Mouse (Mus musculus): ENCODE results near the gene Lmo4. TPM values are rescaled to one million over a fixed set of nuclear protein-coding genes. Genes with fewer than 3 reads are reported as not detected.

Lmo4 gene
- polyA plus RNA-seq, 1 experiment = 67.1 TPM

GRCm38 (mm10) chr3:144205351-144206153 lies 532 bp upstream of the Lmo4 start:
- Histone ChIP-seq H3K4me1 (ENCODE audit: control insufficient read depth, insufficient read depth, low read length) (peaks cover 8% of the 10 kb centered on the region), H3K4me3 (ENCODE audit: insufficient read depth, low read length) (peak overlapping the region; percentile 99), H3K27ac (ENCODE audit: insufficient read depth, low read depth, low read length) (peak overlapping the region; percentile 84)
- TF ChIP-seq POLR2A (IDR thresholded peaks at IDR 0.05; ENCODE audit: borderline replicate concordance, low read depth, low read length) = no peak
- no peak for TF ChIP-seq CTCF (IDR thresholded peaks at IDR 0.05; ENCODE audit: low read depth, low read length)

- Histone ChIP-seq H3K27ac (ENCODE audit: insufficient read depth, low read depth, low read length) (peak overlapping the region; percentile 79), H3K4me3 (ENCODE audit: insufficient read depth, low read length) (peak overlapping the region; percentile 99), H3K4me1 (ENCODE audit: control insufficient read depth, insufficient read depth, low read length) (peaks cover 19% of the 10 kb centered on the region)
- TF ChIP-seq POLR2A (IDR thresholded peaks at IDR 0.05; ENCODE audit: borderline replicate concordance, low read depth, low read length) (no peak), CTCF (IDR thresholded peaks at IDR 0.05; ENCODE audit: low read depth, low read length) (no peak)
Observed at GRCm38 (mm10) chr3:144203988-144204412, 1.0 kb downstream of the Lmo4 start.

- peak overlapping the region; percentile 28 for H3K27ac ChIP-seq (ENCODE audit: insufficient read depth, low read depth, low read length)
- peak overlapping the region; percentile 99 for H3K4me3 ChIP-seq (ENCODE audit: insufficient read depth, low read length)
- TF ChIP-seq POLR2A (IDR thresholded peaks at IDR 0.05; ENCODE audit: borderline replicate concordance, low read depth, low read length) (no peak), CTCF (IDR thresholded peaks at IDR 0.05; ENCODE audit: low read depth, low read length) (no peak)
- H3K4me1 ChIP-seq (ENCODE audit: control insufficient read depth, insufficient read depth, low read length) = peaks cover 19% of the 10 kb centered on the region
Observed at GRCm38 (mm10) chr3:144203259-144203987, 1.6 kb downstream of the Lmo4 start.

- Histone ChIP-seq H3K27ac (ENCODE audit: insufficient read depth, low read depth, low read length) (peak overlapping the region; percentile 73), H3K4me3 (ENCODE audit: insufficient read depth, low read length) (peak overlapping the region; percentile 99), H3K4me1 (ENCODE audit: control insufficient read depth, insufficient read depth, low read length) (peaks cover 19% of the 10 kb centered on the region)
- TF ChIP-seq CTCF (IDR thresholded peaks at IDR 0.05; ENCODE audit: low read depth, low read length) = no peak
- no peak for TF ChIP-seq POLR2A (IDR thresholded peaks at IDR 0.05; ENCODE audit: borderline replicate concordance, low read depth, low read length)
Observed at GRCm38 (mm10) chr3:144202574-144203258, 2.3 kb downstream of the Lmo4 start.

- Histone ChIP-seq H3K4me3 (ENCODE audit: insufficient read depth, low read length) (peak overlapping the region; percentile 99), H3K27ac (ENCODE audit: insufficient read depth, low read depth, low read length) (peak overlapping the region; percentile 83), H3K4me1 (ENCODE audit: control insufficient read depth, insufficient read depth, low read length) (peaks cover 16% of the 10 kb centered on the region)
- no peak for TF ChIP-seq POLR2A (IDR thresholded peaks at IDR 0.05; ENCODE audit: borderline replicate concordance, low read depth, low read length)
- no peak for TF ChIP-seq CTCF (IDR thresholded peaks at IDR 0.05; ENCODE audit: low read depth, low read length)
Observed at GRCm38 (mm10) chr3:144201794-144202573, 3.0 kb downstream of the Lmo4 start.

- no peak overlapping the region for H3K27ac ChIP-seq (ENCODE audit: insufficient read depth, low read depth, low read length)
- TF ChIP-seq CTCF (IDR thresholded peaks at IDR 0.05; ENCODE audit: low read depth, low read length) = no peak
- no peak for TF ChIP-seq POLR2A (IDR thresholded peaks at IDR 0.05; ENCODE audit: borderline replicate concordance, low read depth, low read length)
- peaks cover 2% of the 10 kb centered on the region; the same call in 1 of the 2 replicates for H3K4me1 ChIP-seq (ENCODE audit: control insufficient read depth, insufficient read depth, low read length)
- no peak overlapping the region for H3K4me3 ChIP-seq (ENCODE audit: insufficient read depth, low read length)
Observed at GRCm38 (mm10) chr3:144185327-144186152, 19.5 kb downstream of the Lmo4 start.

GRCm38 (mm10) chr3:144184918-144185317 lies 20.1 kb downstream of the Lmo4 start:
- TF ChIP-seq CTCF (IDR thresholded peaks at IDR 0.05; ENCODE audit: low read depth, low read length) = no peak
- TF ChIP-seq POLR2A (IDR thresholded peaks at IDR 0.05; ENCODE audit: borderline replicate concordance, low read depth, low read length) = no peak
- no peak overlapping the region for H3K4me3 ChIP-seq (ENCODE audit: insufficient read depth, low read length)
- H3K27ac ChIP-seq (ENCODE audit: insufficient read depth, low read depth, low read length) = no peak overlapping the region
- H3K4me1 ChIP-seq (ENCODE audit: control insufficient read depth, insufficient read depth, low read length) = peaks cover 3% of the 10 kb centered on the region; the same call in 1 of the 2 replicates

- TF ChIP-seq CTCF (IDR thresholded peaks at IDR 0.05; ENCODE audit: low read depth, low read length) (no peak), POLR2A (IDR thresholded peaks at IDR 0.05; ENCODE audit: borderline replicate concordance, low read depth, low read length) (no peak)
Observed at GRCm38 (mm10) chr3:144182229-144182628, 22.8 kb downstream of the Lmo4 start.

More at GRCm38 (mm10) chr3:144182229-144182628, 22.8 kb downstream of the Lmo4 start:
- H3K4me1 ChIP-seq (ENCODE audit: control insufficient read depth, insufficient read depth, low read length) = peaks cover 3% of the 10 kb centered on the region; the same call in 1 of the 2 replicates
- no peak overlapping the region for H3K27ac ChIP-seq (ENCODE audit: insufficient read depth, low read depth, low read length)
- no peak overlapping the region for H3K4me3 ChIP-seq (ENCODE audit: insufficient read depth, low read length)
